Mouse (Mus musculus): ENCODE data around the gene Olfr1179. TPM values are rescaled to one million over a fixed set of nuclear protein-coding genes. Genes with fewer than 3 reads are reported as not detected.

Olfr1179 gene
- polyA plus RNA-seq, 1 experiment from 2014 or later = not detected

Other genes starting within 250 kb of the Olfr1179 start
- gene Olfr1168, start 224.6 kb downstream of the Olfr1179 start, polyA plus RNA-seq (2014; fragmentation: Nextera tagmentation; extraction: Ambion mirVana) = not detected in 2 replicates
- gene Olfr1170, start 178.1 kb downstream of the Olfr1179 start, polyA plus RNA-seq (2014; fragmentation: Nextera tagmentation; extraction: Ambion mirVana) = not detected in 2 replicates
- not detected in 2 replicates for gene Olfr1173, start 126.6 kb downstream of the Olfr1179 start, polyA plus RNA-seq (2014; fragmentation: Nextera tagmentation; extraction: Ambion mirVana)
- not detected in 2 replicates for gene Olfr1174-ps, start 91.3 kb downstream of the Olfr1179 start, polyA plus RNA-seq (2014; fragmentation: Nextera tagmentation; extraction: Ambion mirVana)
- gene Olfr1175-ps, start 79.2 kb downstream of the Olfr1179 start, polyA plus RNA-seq (2014; fragmentation: Nextera tagmentation; extraction: Ambion mirVana) = not detected in 2 replicates
- gene Olfr1176, start 69.7 kb downstream of the Olfr1179 start, polyA plus RNA-seq (2014; fragmentation: Nextera tagmentation; extraction: Ambion mirVana) = not detected in 2 replicates
- gene Olfr1177-ps, start 60.0 kb downstream of the Olfr1179 start, polyA plus RNA-seq (2014; fragmentation: Nextera tagmentation; extraction: Ambion mirVana) = not detected in 2 replicates
- not detected in 2 replicates for gene Olfr1178, start 19.4 kb downstream of the Olfr1179 start, polyA plus RNA-seq (2014; fragmentation: Nextera tagmentation; extraction: Ambion mirVana)
- not detected in 2 replicates for gene Olfr1180, start 12.7 kb upstream of the Olfr1179 start, polyA plus RNA-seq (2014; fragmentation: Nextera tagmentation; extraction: Ambion mirVana)
- gene Olfr1181, start 19.7 kb upstream of the Olfr1179 start, polyA plus RNA-seq (2014; fragmentation: Nextera tagmentation; extraction: Ambion mirVana) = not detected in 2 replicates
- not detected in 2 replicates for gene Gm13757, start 42.7 kb upstream of the Olfr1179 start, polyA plus RNA-seq (2014; fragmentation: Nextera tagmentation; extraction: Ambion mirVana)
- not detected in 2 replicates for gene Olfr1183, start 48.4 kb upstream of the Olfr1179 start, polyA plus RNA-seq (2014; fragmentation: Nextera tagmentation; extraction: Ambion mirVana)
- not detected in 2 replicates for gene Olfr1184, start 77.1 kb upstream of the Olfr1179 start, polyA plus RNA-seq (2014; fragmentation: Nextera tagmentation; extraction: Ambion mirVana)
- gene Olfr1185-ps1, start 86.9 kb upstream of the Olfr1179 start, polyA plus RNA-seq (2014; fragmentation: Nextera tagmentation; extraction: Ambion mirVana) = not detected in 2 replicates
- gene Olfr1186, start 112.1 kb upstream of the Olfr1179 start, polyA plus RNA-seq (2014; fragmentation: Nextera tagmentation; extraction: Ambion mirVana) = not detected in 2 replicates
- gene Olfr1188, start 150.5 kb upstream of the Olfr1179 start, polyA plus RNA-seq (2014; fragmentation: Nextera tagmentation; extraction: Ambion mirVana) = not detected in 2 replicates
- not detected in 2 replicates for gene Olfr1189, start 180.0 kb upstream of the Olfr1179 start, polyA plus RNA-seq (2014; fragmentation: Nextera tagmentation; extraction: Ambion mirVana)
- gene Olfr1191-ps1, start 234.1 kb upstream of the Olfr1179 start, polyA plus RNA-seq (2014; fragmentation: Nextera tagmentation; extraction: Ambion mirVana) = not detected in 2 replicates
- gene Olfr1192-ps1, start 242.1 kb upstream of the Olfr1179 start, polyA plus RNA-seq (2014; fragmentation: Nextera tagmentation; extraction: Ambion mirVana) = not detected in 2 replicates